Mouse (Mus musculus): Measurements from ENCODE around the gene Gm11032.

DNA sequence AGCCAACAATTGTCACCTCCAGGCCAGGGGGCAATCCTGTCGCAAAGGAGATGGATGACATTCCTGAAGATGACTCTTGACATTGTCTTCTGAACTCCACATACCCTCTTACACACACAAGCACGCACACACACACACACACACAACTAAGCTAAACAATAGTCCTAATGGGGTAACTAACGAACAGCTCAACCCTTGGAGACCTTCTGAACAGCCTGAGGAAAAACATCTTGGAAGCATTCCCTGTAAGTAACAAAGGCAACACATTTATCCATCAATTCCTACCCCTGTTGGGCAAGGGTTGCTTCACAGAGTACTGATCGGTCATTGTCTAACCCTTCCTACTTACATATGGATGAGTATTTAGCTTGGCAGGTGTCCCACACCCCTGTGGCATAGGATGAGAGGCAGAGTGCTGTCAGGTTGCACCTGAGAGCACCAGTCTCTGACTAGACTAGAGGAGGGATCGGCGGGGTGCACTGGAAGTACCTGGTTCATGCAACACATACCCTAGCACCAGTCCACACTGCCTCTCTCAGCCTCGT lies 2.6 kb downstream of the Gm11032 start:
- TF ChIP-seq POLR2A (IDR thresholded peaks at IDR 0.05; ENCODE audit: borderline replicate concordance, control insufficient read depth, low read depth, low read length) (no peak), CTCF (IDR thresholded peaks at IDR 0.05; ENCODE audit: control insufficient read depth, insufficient read depth, low read length) (no peak)
